ENCODE assay signal across 7 mouse cellular contexts in genomic region chr8:84235746-84236409, GRCm38 (mm10). TPM values are rescaled to one million over a fixed set of nuclear protein-coding genes. Genes with fewer than 3 reads are reported as not detected.
A peak's percentile ranks its signal among the peaks of the same experiment; 100 is the strongest.
DNase-seq lines count a peak whose midpoint lies in the region; ATAC-seq lines count a peak whose summit lies in the region.

No protein-coding gene starts in this region.

- no peaks in the 10 kb centered on the region for H3K9me3 ChIP-seq in neural tube, embryonic 11.5 days (ENCODE audit: control insufficient read depth, low read length)
- no peaks in the 10 kb centered on the region for H3K9me3 ChIP-seq in hindbrain, embryonic 12.5 days (replicated peaks)
- no peaks in the 10 kb centered on the region for H3K9me3 ChIP-seq in midbrain, embryonic 15.5 days

- H3K36me3 ChIP-seq in neural tube, embryonic 11.5 days (ENCODE audit: control insufficient read depth, insufficient read depth, low read length): peaks cover 8% of the 10 kb centered on the region
- peaks cover 35% of the 10 kb centered on the region for H3K36me3 ChIP-seq in hindbrain, embryonic 12.5 days
- H3K36me3 ChIP-seq in midbrain, embryonic 15.5 days (replicated peaks): peaks cover 9% of the 10 kb centered on the region

- H3K9ac ChIP-seq in neural tube, embryonic 11.5 days (ENCODE audit: low read length): peak overlapping the region; percentile 94
- peak overlapping the region; percentile 99 for H3K9ac ChIP-seq in hindbrain, embryonic 12.5 days
- H3K9ac ChIP-seq in midbrain, embryonic 15.5 days: peak overlapping the region; percentile 99

- no peak for DNase-seq in neural tube, embryonic 11.5 days (ENCODE audit: low spot score)
- DNase-seq in neural tube, embryonic 10.5 days (ENCODE audit: extremely low spot score, low spot score): no peak
- peak; percentile 44 for DNase-seq in brain, adult 2 months (ENCODE audit: low read depth, low spot score)
- no peak for DNase-seq in spleen, adult 12 weeks (ENCODE audit: low spot score)
- DNase-seq in left cerebral cortex, adult 18-20 months (ENCODE audit: low spot score in 2 of 2): no peak

- H3K4me1 ChIP-seq in neural tube, embryonic 11.5 days (ENCODE audit: control insufficient read depth, insufficient read depth, low read length): peaks cover 5% of the 10 kb centered on the region
- peaks cover 28% of the 10 kb centered on the region for H3K4me1 ChIP-seq in hindbrain, embryonic 12.5 days
- H3K4me1 ChIP-seq in midbrain, embryonic 15.5 days: peaks cover 39% of the 10 kb centered on the region

- 30% methylated on average over 10 of the region's 10 CpGs for WGBS in neural tube, embryonic 11.5 days
- WGBS in hindbrain, embryonic 12.5 days: 35% methylated on average over 10 of the region's 10 CpGs
- 27% methylated on average over 10 of the region's 10 CpGs for whole genome bisulfite sequencing in midbrain, embryonic 15.5 days

- ATAC-seq in neural tube, embryonic 11.5 days (ENCODE audit: insufficient read depth, low FRiP score, low TSS enrichment): no peak
- no peak for ATAC-seq in hindbrain, embryonic 12.5 days (ENCODE audit: low FRiP score)
- no peak for ATAC-seq in midbrain, embryonic 15.5 days (replicated peaks)

- H3K27me3 ChIP-seq in neural tube, embryonic 11.5 days (ENCODE audit: control insufficient read depth, insufficient read depth, low read length): no peaks in the 10 kb centered on the region
- no peaks in the 10 kb centered on the region for H3K27me3 ChIP-seq in hindbrain, embryonic 12.5 days
- no peaks in the 10 kb centered on the region for H3K27me3 ChIP-seq in midbrain, embryonic 15.5 days (replicated peaks)

- peak overlapping the region; percentile 89 for H3K4me2 ChIP-seq in neural tube, embryonic 11.5 days (ENCODE audit: low read depth)
- H3K4me2 ChIP-seq in hindbrain, embryonic 12.5 days (replicated peaks): peak overlapping the region; percentile 92
- H3K4me2 ChIP-seq in midbrain, embryonic 15.5 days: peak overlapping the region; percentile 88

- H3K4me3 ChIP-seq in neural tube, embryonic 11.5 days (ENCODE audit: low read depth, low read length): peak overlapping the region; percentile 95
- peak overlapping the region; percentile 94 for H3K4me3 ChIP-seq in hindbrain, embryonic 12.5 days
- H3K4me3 ChIP-seq in midbrain, embryonic 15.5 days: peak overlapping the region; percentile 95

- H3K27ac ChIP-seq in neural tube, embryonic 11.5 days (ENCODE audit: low read depth, low read length): no peak overlapping the region
- no peak overlapping the region for H3K27ac ChIP-seq in hindbrain, embryonic 12.5 days
- H3K27ac ChIP-seq in midbrain, embryonic 15.5 days: peak overlapping the region; percentile 74; the same call in 1 of the 2 replicates

RNA-seq across cellular contexts. Expression of gene Zswim4, which starts 1.0 kb away (rescaled TPM):
- 34.9 and 35.5 TPM in 2 replicates for polyA plus RNA-seq in neural tube, embryonic 11.5 days (2014; fragmentation: Nextera tagmentation; extraction: Ambion mirVana)
- 57.5 and 59.0 TPM in 2 replicates for polyA plus RNA-seq in hindbrain, embryonic 12.5 days (2016; fragmentation: Nextera tagmentation; extraction: Ambion mirVana)
- 33.2 and 33.3 TPM in 2 replicates for polyA plus RNA-seq in midbrain, embryonic 15.5 days (2015; fragmentation: Nextera tagmentation; extraction: Ambion mirVana)
- 10 to 100 TPM; 16.8 to 19.1 TPM for total RNA-seq in left cerebral cortex, adult 18-20 months (2021)

RNA-seq across cellular contexts. Expression of gene D8Ertd738e, which starts 13.6 kb away (rescaled TPM):
- 301 and 323 TPM in 2 replicates for polyA plus RNA-seq in neural tube, embryonic 11.5 days (2014; fragmentation: Nextera tagmentation; extraction: Ambion mirVana)
- 255 and 266 TPM in 2 replicates for polyA plus RNA-seq in hindbrain, embryonic 12.5 days (2016; fragmentation: Nextera tagmentation; extraction: Ambion mirVana)
- 225 and 244 TPM in 2 replicates for polyA plus RNA-seq in midbrain, embryonic 15.5 days (2015; fragmentation: Nextera tagmentation; extraction: Ambion mirVana)
- total RNA-seq in left cerebral cortex, adult 18-20 months (2021): 100 to 1,000 TPM; 136 to 146 TPM

RNA-seq across cellular contexts. Expression of gene Mri1, which starts 21.2 kb away (rescaled TPM):
- polyA plus RNA-seq in neural tube, embryonic 11.5 days (2014; fragmentation: Nextera tagmentation; extraction: Ambion mirVana): 50.7 and 55.9 TPM in 2 replicates
- 57.3 and 62.9 TPM in 2 replicates for polyA plus RNA-seq in hindbrain, embryonic 12.5 days (2016; fragmentation: Nextera tagmentation; extraction: Ambion mirVana)
- 49.4 and 50.9 TPM in 2 replicates for polyA plus RNA-seq in midbrain, embryonic 15.5 days (2015; fragmentation: Nextera tagmentation; extraction: Ambion mirVana)
- 10 to 100 TPM; 13.2 to 15.6 TPM for total RNA-seq in left cerebral cortex, adult 18-20 months (2021)

RNA-seq across cellular contexts. Expression of gene Ccdc130, which starts 34.3 kb away (rescaled TPM):
- polyA plus RNA-seq in neural tube, embryonic 11.5 days (2014; fragmentation: Nextera tagmentation; extraction: Ambion mirVana): 21.4 and 26.6 TPM in 2 replicates
- polyA plus RNA-seq in hindbrain, embryonic 12.5 days (2016; fragmentation: Nextera tagmentation; extraction: Ambion mirVana): 18.4 and 22.0 TPM in 2 replicates
- 22.8 and 26.6 TPM in 2 replicates for polyA plus RNA-seq in midbrain, embryonic 15.5 days (2015; fragmentation: Nextera tagmentation; extraction: Ambion mirVana)
- total RNA-seq in left cerebral cortex, adult 18-20 months (2021): 10 to 100 TPM; 21.0 to 23.5 TPM

RNA-seq across cellular contexts. Expression of gene Nanos3, which starts 50.9 kb away (rescaled TPM):
- 6.2 TPM in 2 replicates for polyA plus RNA-seq in neural tube, embryonic 11.5 days (2014; fragmentation: Nextera tagmentation; extraction: Ambion mirVana)
- 5.8 and 7.2 TPM in 2 replicates for polyA plus RNA-seq in hindbrain, embryonic 12.5 days (2016; fragmentation: Nextera tagmentation; extraction: Ambion mirVana)
- 8.1 and 8.5 TPM in 2 replicates for polyA plus RNA-seq in midbrain, embryonic 15.5 days (2015; fragmentation: Nextera tagmentation; extraction: Ambion mirVana)
- total RNA-seq in left cerebral cortex, adult 18-20 months (2021): 1 to 10 TPM in 1 of 2 experiments, under 1 TPM in 1; 0.70 to 2.0 TPM
